Mouse (Mus musculus) CH12.LX (cell line): ENCODE data around the gene Klhl36. TPM values are rescaled to one million over a fixed set of nuclear protein-coding genes. Genes with fewer than 3 reads are reported as not detected.

ENCODE experiments used
- DNase-seq: peaks from one replicate; pipeline ENCODE4 v3.0.0-alpha.2; 2013; ENCODE audit errors: extremely low read depth
- H3K27ac ChIP-seq: 2 replicates; pipeline ENCODE4 v1.5.1; 2012; ENCODE audit warnings: low read depth, mild to moderate bottlenecking, control low read depth, moderate library complexity; ENCODE audit not compliant: insufficient read depth
- H3K27me3 ChIP-seq: replicated peaks from 2 replicates; pipeline ENCODE3; 2012; ENCODE audit warnings: inconsistent platforms
- H3K36me3 ChIP-seq, 2 experiments: replicated peaks in 1 of 2; 2 replicates each; pipeline versions ENCODE3 to v1.6.1; 2012; ENCODE audit warnings: inconsistent platforms in 1 of 2, low read length in 1 of 2, mild to moderate bottlenecking in 1 of 2, mixed read lengths in 1 of 2, moderate library complexity in 1 of 2; ENCODE audit not compliant: control insufficient read depth in 1 of 2, insufficient read depth in 1 of 2
- H3K4me1 ChIP-seq, 2 experiments: 2 replicates each; pipeline ENCODE4 v1.6.1; 2012; ENCODE audit warnings: inconsistent platforms in 1 of 2, moderate library complexity in 1 of 2; ENCODE audit not compliant: insufficient read depth in 2 of 2, control insufficient read depth in 1 of 2
- H3K4me2 ChIP-seq: 2 replicates; pipeline ENCODE4 v1.6.1; 2012; ENCODE audit warnings: low read depth, mild to moderate bottlenecking, control low read depth; ENCODE audit not compliant: poor library complexity, insufficient read depth, severe bottlenecking
- H3K4me3 ChIP-seq, 3 experiments: fragments of 150-350 bp in 1 of 3; sonication (generic) in 1 of 3; replicated peaks in 1 of 3; 2 replicates each; pipeline versions ENCODE3 to v1.5.1; 2011 to 2012; ENCODE audit warnings: low read depth in 2 of 3, low read length in 2 of 3, mild to moderate bottlenecking in 2 of 3, moderate library complexity in 2 of 3, control low read depth in 1 of 3, improper control_type of control experiment in 1 of 3, inconsistent platforms in 1 of 3, mixed read lengths in 1 of 3; ENCODE audit not compliant: poor library complexity in 1 of 3
- H3K79me2 ChIP-seq: replicated peaks from 2 replicates; pipeline ENCODE4 v1.6.1; 2012; ENCODE audit warnings: mild to moderate bottlenecking, moderate library complexity; ENCODE audit not compliant: control insufficient read depth, poor library complexity, insufficient read depth, severe bottlenecking; ENCODE audit errors: extremely low read depth
- H3K9ac ChIP-seq: 2 replicates; pipeline ENCODE4 v1.6.1; 2012; ENCODE audit warnings: low read depth, mild to moderate bottlenecking, control low read depth, moderate library complexity; ENCODE audit not compliant: insufficient read depth
- H3K9me3 ChIP-seq: replicated peaks from 2 replicates; pipeline ENCODE3; 2012; ENCODE audit warnings: low read length, inconsistent platforms, mixed read lengths
- BHLHE40 ChIP-seq: IDR thresholded peaks from 2 replicates; pipeline ENCODE4 v1.6.1; 2011; ENCODE audit warnings: mild to moderate bottlenecking, low read depth, low read length, improper control_type of control experiment
- CHD2 ChIP-seq: IDR thresholded peaks from 2 replicates; pipeline ENCODE4 v1.6.1; 2011; ENCODE audit warnings: low read length, improper control_type of control experiment
- CTCF ChIP-seq, 2 experiments: IDR thresholded peaks in 1 of 2; conservative IDR thresholded peaks in 1 of 2; 2 replicates each; pipeline ENCODE4 v1.5.1; 2011 to 2012; ENCODE audit warnings: low read depth in 2 of 2, low read length in 2 of 2, improper control_type of control experiment in 1 of 2, inconsistent platforms in 1 of 2, mild to moderate bottlenecking in 1 of 2, moderate library complexity in 1 of 2
- E2F4 ChIP-seq: IDR thresholded peaks from 2 replicates; pipeline ENCODE4 v1.6.1; 2011; ENCODE audit warnings: low read depth, low read length, improper control_type of control experiment; ENCODE audit not compliant: insufficient replicate concordance
- ELF1 ChIP-seq: IDR thresholded peaks from 2 replicates; pipeline ENCODE4 v1.6.1; 2014; ENCODE audit warnings: low read depth, mild to moderate bottlenecking, inconsistent platforms, low read length, improper control_type of control experiment
- EP300 ChIP-seq: IDR thresholded peaks from 2 replicates; pipeline ENCODE4 v1.6.1; 2011; ENCODE audit warnings: low read length, improper control_type of control experiment
- IRF4 ChIP-seq: IDR thresholded peaks from 2 replicates; pipeline ENCODE4 v1.6.1; 2014; ENCODE audit warnings: low read depth, mild to moderate bottlenecking, inconsistent platforms, low read length, improper control_type of control experiment
- JUND ChIP-seq: conservative IDR thresholded peaks from 2 replicates; pipeline ENCODE4 v1.6.1; 2011; ENCODE audit warnings: low read depth, low read length, improper control_type of control experiment
- MAZ ChIP-seq: IDR thresholded peaks from 2 replicates; pipeline ENCODE4 v1.6.1; 2012; ENCODE audit warnings: low read depth, mild to moderate bottlenecking, inconsistent platforms, low read length, improper control_type of control experiment, moderate library complexity
- MEF2A ChIP-seq: IDR thresholded peaks from 2 replicates; pipeline ENCODE4 v1.6.1; 2014; ENCODE audit warnings: low read depth, mild to moderate bottlenecking, inconsistent platforms, low read length, improper control_type of control experiment, borderline replicate concordance
- NELFE ChIP-seq: IDR thresholded peaks from 2 replicates; pipeline ENCODE4 v1.6.1; 2011; ENCODE audit warnings: low read depth, low read length, improper control_type of control experiment
- NRF1 ChIP-seq: IDR thresholded peaks from 2 replicates; pipeline ENCODE4 v1.6.1; 2014; ENCODE audit warnings: low read depth, mild to moderate bottlenecking, inconsistent platforms, low read length, improper control_type of control experiment, moderate library complexity
- POLR2A ChIP-seq: IDR thresholded peaks from 2 replicates; pipeline ENCODE4 v1.6.1; 2011; ENCODE audit warnings: low read depth, mild to moderate bottlenecking, improper control_type of control experiment, low read length
- POLR2AphosphoS2 ChIP-seq: IDR thresholded peaks from 2 replicates; pipeline ENCODE4 v1.6.1; 2011; ENCODE audit warnings: low read depth, low read length, improper control_type of control experiment
- TCF12 ChIP-seq: IDR thresholded peaks from 2 replicates; pipeline ENCODE4 v1.6.1; 2014; ENCODE audit warnings: low read depth, mild to moderate bottlenecking, inconsistent platforms, low read length, improper control_type of control experiment
- USF2 ChIP-seq: conservative IDR thresholded peaks from 2 replicates; pipeline ENCODE4 v1.6.1; 2011; ENCODE audit warnings: low read depth, low read length, improper control_type of control experiment
- ZKSCAN1 ChIP-seq: IDR thresholded peaks from 2 replicates; pipeline ENCODE4 v1.6.1; 2012; ENCODE audit warnings: low read depth, inconsistent platforms, low read length, improper control_type of control experiment, borderline replicate concordance
- ZMIZ1 ChIP-seq: IDR thresholded peaks from 2 replicates; pipeline ENCODE4 v1.6.1; 2012; ENCODE audit warnings: low read depth, mild to moderate bottlenecking, inconsistent platforms, low read length, improper control_type of control experiment
- ZNF384 ChIP-seq: IDR thresholded peaks from 2 replicates; pipeline ENCODE4 v1.6.1; 2012; ENCODE audit warnings: low read depth, low read length, improper control_type of control experiment, inconsistent platforms
- dilution Hi-C: fragments of 300-500 bp; cut with MboI; formaldehyde crosslinking; loops from 2 replicates; pipeline ENCODE4 v1.14.3; 2020; ENCODE audit warnings: low sequenced_read_pairs; ENCODE audit not compliant: extremely low pct_unique_long_range_greater_than_20kb, extremely low pct_ligation_motif_present
- in situ Hi-C: fragments of 300-500 bp; cut with MboI; formaldehyde crosslinking; loops from 3 replicates; pipeline ENCODE4 v1.14.3; 2019; ENCODE audit warnings: low sequenced_read_pairs, low pct_ligation_motif_present, low pct_unique_long_range_greater_than_20kb, mixed read lengths
- polyA plus RNA-seq: library from polyadenylated mRNA; unstranded; fragments of >175 nt; gene quantifications from 2 replicates; pipeline ENCODE4 v1.2.1, GENCODE M21; 2012; ENCODE audit warnings: low read depth; ENCODE audit not compliant: insufficient read length
- total RNA-seq, 2 experiments: library from RNA; depleted of rRNA; stranded (reverse); fragments of 300-350 nt in 1 of 2; fragments of >200 nt in 1 of 2; gene quantifications; 2 replicates each; pipeline ENCODE4 v1.2.3; 2012 to 2014

The Klhl36 gene
- total and polyA plus RNA-seq, 3 experiments = 3.0 to 7.9 (median 3.1) TPM

DNA sequence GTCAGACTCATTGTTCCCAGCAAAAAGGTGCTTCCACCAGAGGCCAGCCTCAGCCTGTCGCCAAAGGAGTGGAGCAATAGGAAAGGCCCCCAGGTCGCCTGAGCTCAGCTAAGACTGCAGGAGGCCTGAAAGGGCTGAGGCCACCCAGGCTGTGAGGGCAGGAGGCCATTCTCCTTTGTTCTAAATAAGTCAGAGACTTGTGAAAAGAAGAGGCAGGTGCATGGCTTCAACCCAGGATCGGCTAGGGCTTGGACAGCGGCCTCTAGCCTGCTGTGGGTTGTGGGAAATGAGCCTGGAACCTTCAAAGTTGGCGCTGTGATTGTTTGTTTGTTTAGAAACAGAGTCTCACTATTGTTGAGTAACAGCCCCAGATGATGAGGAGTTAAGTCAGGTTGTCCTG, 8.0 kb upstream of the Klhl36 start:
- DNase-seq = no peak
- no peak overlapping the region for H3K4me3 ChIP-seq
- no peak overlapping the region for H3K4me2 ChIP-seq
- H3K9ac ChIP-seq = no peak overlapping the region
- no peaks in the 10 kb centered on the region for H3K79me2 ChIP-seq
- TF ChIP-seq POLR2A (no peak), MEF2A (no peak), E2F4 (no peak), MAZ (no peak), NRF1 (no peak)
- TF ChIP-seq, all 38 proteins: peak for 0
- Histone ChIP-seq H3K27me3 (peaks cover 13% of the 10 kb centered on the region), H3K36me3 (no peaks in the 10 kb centered on the region), H3K9me3 (peaks cover 30% of the 10 kb centered on the region), H3K4me1 (no peaks in the 10 kb centered on the region; a peak in 1 of 4 replicates), H3K27ac (no peak overlapping the region)
- in situ Hi-C loops = no loop called here
- dilution Hi-C loops = no loop called here

DNA sequence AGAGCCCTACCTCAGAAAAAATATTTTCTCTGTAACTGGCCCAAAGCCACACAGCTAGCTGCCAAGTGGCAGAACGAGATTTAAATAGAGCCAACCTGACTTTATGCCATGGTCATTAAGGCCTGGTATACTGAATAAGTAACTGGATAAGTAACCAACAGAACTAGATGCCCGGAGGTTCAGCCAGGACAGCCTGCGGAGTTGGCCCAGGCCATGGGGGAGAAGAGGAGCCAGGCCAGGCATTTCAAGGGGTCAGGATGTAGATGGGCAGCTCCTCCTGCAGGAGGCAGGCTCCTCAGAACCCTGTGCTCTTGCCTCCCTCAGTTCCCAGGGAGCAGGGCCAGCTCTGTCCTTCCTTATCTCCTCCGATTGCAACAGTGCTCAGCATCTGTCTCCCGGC, 6.4 kb upstream of the Klhl36 start:
- H3K4me2 ChIP-seq = no peak overlapping the region
- H3K4me1 ChIP-seq = no peaks in the 10 kb centered on the region; a peak in 1 of 4 replicates
- in situ Hi-C loops (no loop called here), dilution Hi-C loops (no loop called here)
- H3K4me3 ChIP-seq = no peak overlapping the region
- DNase-seq = no peak
- TF ChIP-seq IRF4 (no peak), NELFE (no peak), CTCF (conservative IDR thresholded peaks at IDR 0.05 in 1 of 2, IDR thresholded peaks at IDR 0.05 in 1 of 2; ENCODE audit: low read depth in 2 of 2, low read length in 2 of 2) (no peak), TCF12 (no peak), JUND (no peak), POLR2AphosphoS2 (no peak), ZMIZ1 (no peak), ZKSCAN1 (no peak), CHD2 (no peak), BHLHE40 (no peak), ELF1 (no peak), ZNF384 (no peak), MAZ (no peak), USF2 (no peak), EP300 (no peak)
- no peaks in the 10 kb centered on the region for H3K79me2 ChIP-seq
- H3K36me3 ChIP-seq = no peaks in the 10 kb centered on the region
- no peak overlapping the region for H3K27ac ChIP-seq
- peaks cover 23% of the 10 kb centered on the region for H3K9me3 ChIP-seq
- H3K27me3 ChIP-seq = peaks cover 24% of the 10 kb centered on the region
- no peak overlapping the region for H3K9ac ChIP-seq
